Mouse (Mus musculus) adrenal gland, adult 8-10 months (tissue): ENCODE results near the gene Polg. TPM values are rescaled to one million over a fixed set of nuclear protein-coding genes. Genes with fewer than 3 reads are reported as not detected.
A peak's percentile ranks its signal among the peaks of the same experiment; 100 is the strongest.

Experiments used
- DNase-seq: peaks from one replicate; pipeline ENCODE4 v3.0.0; 2022
- total RNA-seq, 4 experiments: library from RNA; stranded (reverse); gene quantifications; 2 replicates each; pipeline ENCODE4 v1.2.4; 2022

The Polg gene
- 10 to 100 TPM; 73.6 to 86.6 (median 84.0) TPM for total RNA-seq

DNA sequence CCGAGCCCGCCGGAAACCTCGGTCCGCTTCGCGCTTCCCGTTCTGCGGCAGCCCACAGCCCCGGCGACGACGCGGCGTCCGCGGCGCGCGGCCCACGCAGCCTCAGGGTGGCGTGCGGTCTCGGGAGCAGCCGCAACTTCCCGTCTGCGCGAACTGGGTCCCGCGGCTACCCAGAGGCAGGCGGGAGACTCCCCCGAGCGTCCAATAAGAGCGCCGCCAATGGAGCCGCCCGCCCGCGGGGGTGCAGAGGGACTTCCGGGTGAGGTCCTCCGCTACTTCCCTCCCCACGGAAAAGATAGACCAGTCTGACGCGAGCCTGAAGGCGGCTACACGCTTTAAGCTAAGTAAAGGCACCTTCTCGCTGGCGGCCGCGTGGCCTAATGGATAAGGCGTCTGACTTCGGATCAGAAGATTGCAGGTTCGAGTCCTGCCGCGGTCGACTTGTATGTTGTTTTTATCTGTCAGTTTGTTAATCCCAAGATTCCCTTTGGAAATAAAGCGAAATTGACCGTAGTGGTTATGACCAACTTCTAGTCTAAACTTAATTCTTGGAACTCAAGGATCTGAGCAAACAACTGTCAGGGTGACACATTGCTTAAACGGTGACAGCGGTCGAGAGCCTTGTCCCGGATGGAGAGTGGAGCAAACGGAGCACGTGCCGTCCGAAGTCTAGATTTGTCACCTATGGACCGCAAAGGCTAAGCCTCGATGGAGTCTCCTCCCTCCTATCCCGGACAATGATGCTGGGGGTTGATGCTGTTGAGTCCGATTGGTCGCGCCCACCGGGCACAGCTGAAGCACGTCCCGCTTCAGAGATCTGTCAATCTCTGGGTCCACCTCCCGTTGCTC, at the start of gene Polg:
TSS of gene Polg (minus strand) at position 310 of the 849 bp plus-strand sequence.
- peak; percentile 98 for DNase-seq

DNA sequence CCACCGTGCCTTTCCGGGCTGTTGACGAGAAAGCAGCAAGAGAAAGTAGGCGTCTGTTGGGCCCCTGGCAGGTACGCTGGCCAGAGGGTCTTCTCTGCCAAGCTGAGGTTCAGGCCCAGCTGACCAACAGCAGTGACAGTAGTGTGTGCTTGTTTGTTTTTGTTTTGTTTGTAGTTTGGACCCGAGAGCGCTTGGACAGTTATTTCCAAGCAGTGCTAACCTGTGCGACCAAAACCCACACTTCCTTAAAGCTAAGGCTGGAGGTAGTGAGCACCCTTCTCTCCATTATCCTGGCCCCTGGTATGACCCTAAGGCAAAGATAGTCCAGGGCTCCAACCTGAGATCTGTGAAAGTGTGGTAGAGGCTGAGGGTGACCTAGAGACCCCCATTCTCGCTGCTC, 49.7 kb upstream of the Polg start:
- no peak for DNase-seq

- DNase-seq, result no peak
Observed at GRCm38 (mm10) chr7:79515221-79515743, 49.1 kb upstream of the Polg start.

- no peak for DNase-seq
Observed at GRCm38 (mm10) chr7:79514361-79514881, 48.3 kb upstream of the Polg start.

GRCm38 (mm10) chr7:79513466-79513865, 47.3 kb upstream of the Polg start:
- no peak for DNase-seq

GRCm38 (mm10) chr7:79512496-79512895, 46.3 kb upstream of the Polg start:
- no peak for DNase-seq

DNA sequence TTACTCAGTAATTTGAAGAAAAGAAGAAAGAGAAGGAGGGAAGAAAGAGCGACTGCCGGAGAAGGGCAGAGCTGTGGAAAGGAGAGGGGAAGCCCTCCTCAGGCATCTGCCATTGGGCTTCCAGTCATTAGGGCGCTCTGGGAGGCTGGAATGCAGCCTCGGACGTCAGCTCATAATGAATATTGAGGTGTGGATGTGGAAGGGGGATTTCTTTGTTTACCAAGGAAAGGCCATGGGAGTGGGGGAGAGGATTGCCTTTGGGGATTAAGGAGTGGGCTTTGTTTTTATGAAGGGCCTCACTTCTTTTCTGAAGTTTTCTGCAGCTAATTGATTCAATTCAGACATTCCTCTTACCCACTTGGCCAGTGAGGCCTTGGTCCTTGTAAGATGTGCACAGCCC, 45.5 kb upstream of the Polg start:
- DNase-seq, result no peak

GRCm38 (mm10) chr7:79511181-79511580, 45.0 kb upstream of the Polg start:
- no peak for DNase-seq

- DNase-seq, result no peak
Observed at GRCm38 (mm10) chr7:79510686-79511085, 44.5 kb upstream of the Polg start.

GRCm38 (mm10) chr7:79509710-79510109, 43.5 kb upstream of the Polg start:
- DNase-seq, result no peak

- no peak for DNase-seq
Observed at GRCm38 (mm10) chr7:79509235-79509607, 43.1 kb upstream of the Polg start.

GRCm38 (mm10) chr7:79508280-79509234, 42.4 kb upstream of the Polg start:
- DNase-seq, result no peak

- no peak for DNase-seq
Observed at GRCm38 (mm10) chr7:79507756-79508155, 41.6 kb upstream of the Polg start.

GRCm38 (mm10) chr7:79507101-79507705, 41.0 kb upstream of the Polg start:
- DNase-seq, result no peak

GRCm38 (mm10) chr7:79506531-79507090, 40.4 kb upstream of the Polg start:
- DNase-seq, result no peak

GRCm38 (mm10) chr7:79505876-79506530, 39.8 kb upstream of the Polg start:
- DNase-seq, result no peak

GRCm38 (mm10) chr7:79505376-79505775, 39.2 kb upstream of the Polg start:
- DNase-seq, result no peak

DNA sequence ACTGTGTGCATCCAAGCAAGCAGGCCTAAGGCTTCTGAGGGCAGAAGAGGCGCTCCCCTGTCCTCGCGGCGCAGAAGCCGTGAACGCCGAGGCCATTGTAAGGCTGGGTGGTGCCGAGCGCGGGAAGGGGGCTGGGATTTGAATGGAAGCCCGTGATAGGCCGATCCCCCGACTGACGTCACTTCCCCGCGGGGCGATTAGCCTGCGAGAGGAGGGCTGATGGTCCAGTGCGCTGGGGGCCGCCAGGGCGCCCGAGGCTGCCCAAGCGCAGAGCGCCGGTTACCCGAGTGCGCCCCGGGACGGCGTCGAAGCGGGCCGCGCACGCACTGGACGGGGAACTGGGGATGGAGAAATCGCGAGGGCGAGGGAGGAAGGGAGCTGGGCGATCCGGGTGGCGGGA, 38.6 kb upstream of the Polg start:
- DNase-seq, result no peak

GRCm38 (mm10) chr7:79503656-79504250, 37.6 kb upstream of the Polg start:
- no peak for DNase-seq

DNA sequence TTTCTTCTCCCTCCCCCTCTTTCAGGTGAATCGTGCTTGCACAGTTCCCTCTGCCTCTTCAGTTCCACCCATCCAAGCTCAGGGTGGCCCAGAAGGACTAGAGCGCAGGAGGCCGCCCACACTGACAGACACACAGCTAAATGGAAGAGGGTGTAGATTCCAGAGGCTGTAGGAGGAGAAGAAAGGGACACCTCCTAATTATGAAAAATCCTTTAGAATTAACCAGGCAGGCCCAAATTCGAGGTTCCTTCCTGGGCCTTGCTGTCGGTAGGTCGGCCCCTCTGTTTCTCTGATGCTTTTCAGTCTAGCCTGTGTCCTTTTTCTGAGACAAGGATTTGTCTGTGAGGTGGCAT, 36.9 kb upstream of the Polg start:
- DNase-seq, result no peak
